Mouse (Mus musculus) myocyte (in vitro differentiated cells): ENCODE results near the gene Blm. TPM values are rescaled to one million over a fixed set of nuclear protein-coding genes. Genes with fewer than 3 reads are reported as not detected.

Source experiments
- H3K27me3 ChIP-seq: one replicate; pipeline ENCODE4 v1.6.1; 2011; ENCODE audit not compliant: control insufficient read depth, insufficient read depth, insufficient read length
- H3K36me3 ChIP-seq: one replicate; pipeline ENCODE4 v1.6.1; 2011; ENCODE audit not compliant: control insufficient read depth, insufficient read depth
- H3K4me2 ChIP-seq: one replicate; pipeline ENCODE4 v1.6.1; 2011; ENCODE audit warnings: low read depth, control low read depth
- H3K4me3 ChIP-seq: one replicate; pipeline ENCODE4 v1.5.1; 2011; ENCODE audit warnings: mild to moderate bottlenecking, control low read depth, moderate library complexity
- H3K79me2 ChIP-seq: one replicate; pipeline ENCODE4 v1.6.1; 2011; ENCODE audit not compliant: control insufficient read depth, insufficient read depth
- H3ac ChIP-seq: one replicate; pipeline ENCODE4 v1.6.1; 2011; ENCODE audit not compliant: control insufficient read depth, insufficient read length
- CEBPB ChIP-seq: IDR thresholded peaks from 2 replicates; pipeline ENCODE4 v1.6.1; 2011; ENCODE audit warnings: mild to moderate bottlenecking, moderate library complexity; ENCODE audit not compliant: poor library complexity, insufficient read depth, severe bottlenecking
- E2F4 ChIP-seq: IDR thresholded peaks from one replicate; pipeline ENCODE4 v1.6.1; 2011; ENCODE audit warnings: mild to moderate bottlenecking, control low read depth, moderate library complexity; ENCODE audit not compliant: insufficient read depth
- MAX ChIP-seq: IDR thresholded peaks from one replicate; pipeline ENCODE4 v1.6.1; 2011; ENCODE audit warnings: low read depth, mild to moderate bottlenecking, control low read depth
- MYOD1 ChIP-seq, 3 experiments: IDR thresholded peaks; one replicate each; pipeline ENCODE4 v1.6.1; 2011; ENCODE audit warnings: control low read depth in 2 of 3, low read depth in 2 of 3, mild to moderate bottlenecking in 2 of 3, moderate library complexity in 1 of 3; ENCODE audit not compliant: insufficient read length in 2 of 3, control insufficient read depth in 1 of 3
- MYOG ChIP-seq, 3 experiments: IDR thresholded peaks; one replicate each; pipeline ENCODE4 v1.6.1; 2011; ENCODE audit warnings: control low read depth in 2 of 3, low read depth in 2 of 3, mild to moderate bottlenecking in 2 of 3; ENCODE audit not compliant: insufficient read length in 2 of 3, control insufficient read depth in 1 of 3, insufficient read depth in 1 of 3
- POLR2A ChIP-seq: IDR thresholded peaks from one replicate; pipeline ENCODE4 v1.6.1; 2011; ENCODE audit warnings: low read depth, mild to moderate bottlenecking, control low read depth, moderate library complexity; ENCODE audit not compliant: insufficient read length
- POLR2AphosphoS2 ChIP-seq: IDR thresholded peaks from one replicate; pipeline ENCODE4 v1.6.1; 2011; ENCODE audit warnings: low read depth, control low read depth; ENCODE audit not compliant: insufficient read length
- REST ChIP-seq: IDR thresholded peaks from one replicate; pipeline ENCODE4 v1.6.1; 2011; ENCODE audit warnings: mild to moderate bottlenecking, control low read depth, moderate library complexity; ENCODE audit not compliant: insufficient read depth, insufficient read length
- SRF ChIP-seq: IDR thresholded peaks from one replicate; pipeline ENCODE4 v1.6.1; 2011; ENCODE audit warnings: low read depth; ENCODE audit not compliant: control insufficient read depth, insufficient read length
- TCF12 ChIP-seq: IDR thresholded peaks from one replicate; pipeline ENCODE4 v1.6.1; 2011; ENCODE audit warnings: mild to moderate bottlenecking, control low read depth; ENCODE audit not compliant: poor library complexity, insufficient read depth, severe bottlenecking
- TCF3 ChIP-seq: IDR thresholded peaks from one replicate; pipeline ENCODE4 v1.6.1; 2011; ENCODE audit warnings: low read depth, control low read depth; ENCODE audit not compliant: insufficient read length
- USF1 ChIP-seq: IDR thresholded peaks from one replicate; pipeline ENCODE4 v1.6.1; 2011; ENCODE audit warnings: low read depth, mild to moderate bottlenecking, control low read depth, moderate library complexity
- polyA plus RNA-seq: library from polyadenylated mRNA; unstranded; fragments of >200 nt; fragmentation: generic; extraction: Trizol; gene quantifications from one replicate; pipeline ENCODE4 v1.2.1, GENCODE M21; 2012; ENCODE audit warnings: missing spikeins

Blm gene
- polyA plus RNA-seq, 1 experiment, result 1.1 TPM

DNA sequence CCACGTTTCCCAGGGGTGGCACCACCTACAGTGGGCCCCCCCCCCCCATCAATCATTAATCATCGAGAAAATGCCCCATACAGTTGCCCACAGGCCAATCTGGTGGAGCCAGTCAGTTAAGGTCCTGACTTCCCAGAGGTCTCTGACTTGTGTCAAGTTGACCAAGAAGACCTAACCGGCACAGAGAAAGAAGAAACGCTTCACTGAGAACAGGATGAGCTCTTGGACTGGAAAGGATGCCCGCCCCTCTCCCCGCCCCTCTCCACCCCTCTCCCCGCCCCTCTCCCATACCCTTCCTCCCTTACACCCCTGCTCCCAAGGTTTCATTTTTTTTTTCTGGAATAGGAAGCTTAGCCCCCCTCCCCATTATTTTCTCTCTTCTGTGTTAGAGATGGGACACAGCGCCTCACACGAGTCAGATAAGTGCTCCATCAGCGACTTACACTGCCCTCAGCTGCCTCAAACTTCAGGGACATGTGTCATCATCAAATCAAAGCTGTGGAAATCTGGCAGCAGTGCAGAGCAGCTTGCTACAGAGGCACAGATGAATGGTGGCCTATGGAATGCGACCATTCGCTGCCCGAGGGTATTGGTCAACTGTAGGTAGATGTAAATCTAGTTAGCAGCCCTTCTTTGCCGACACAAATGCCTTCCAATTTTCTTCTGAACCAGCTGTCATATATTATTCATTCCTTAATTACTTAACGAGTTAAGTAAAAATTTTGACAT lies 95.7 kb downstream of the Blm start:
- no peak for TF ChIP-seq MYOG (IDR thresholded peaks at IDR 0.05; ENCODE audit: control insufficient read depth in 1 of 3, insufficient read depth in 1 of 3, insufficient read length in 2 of 3, low read depth in 2 of 3)
- TF ChIP-seq USF1, result no peak
- no peak for TF ChIP-seq POLR2AphosphoS2
- no peak for TF ChIP-seq TCF3
- TF ChIP-seq MAX, result no peak
- no peak for TF ChIP-seq REST
- no peak for TF ChIP-seq CEBPB
- TF ChIP-seq MYOD1 (IDR thresholded peaks at IDR 0.05; ENCODE audit: control insufficient read depth in 1 of 3, insufficient read length in 2 of 3, low read depth in 2 of 3), result no peak
- TF ChIP-seq POLR2A, result no peak
- no peak for TF ChIP-seq SRF
- no peak for TF ChIP-seq E2F4
- TF ChIP-seq TCF12, result no peak
- Histone ChIP-seq H3K36me3 (no peaks in the 10 kb centered on the region), H3K4me2 (no peak overlapping the region), H3K27me3 (no peaks in the 10 kb centered on the region), H3K79me2 (no peaks in the 10 kb centered on the region), H3K4me3 (no peak overlapping the region), H3ac (no peak overlapping the region)

GRCm38 (mm10) chr7:80436571-80436970 lies 98.3 kb downstream of the Blm start:
- Histone ChIP-seq H3ac (no peak overlapping the region), H3K27me3 (no peaks in the 10 kb centered on the region), H3K4me3 (no peak overlapping the region), H3K4me2 (no peak overlapping the region), H3K79me2 (no peaks in the 10 kb centered on the region), H3K36me3 (no peaks in the 10 kb centered on the region)
- no peak for TF ChIP-seq SRF
- TF ChIP-seq MAX, result no peak
- no peak for TF ChIP-seq E2F4
- TF ChIP-seq USF1, result no peak
- no peak for TF ChIP-seq POLR2A
- no peak for TF ChIP-seq CEBPB
- no peak for TF ChIP-seq TCF12
- TF ChIP-seq POLR2AphosphoS2, result no peak
- no peak for TF ChIP-seq MYOG (IDR thresholded peaks at IDR 0.05; ENCODE audit: control insufficient read depth in 1 of 3, insufficient read depth in 1 of 3, insufficient read length in 2 of 3, low read depth in 2 of 3)
- no peak for TF ChIP-seq TCF3
- no peak for TF ChIP-seq MYOD1 (IDR thresholded peaks at IDR 0.05; ENCODE audit: control insufficient read depth in 1 of 3, insufficient read length in 2 of 3, low read depth in 2 of 3)
- no peak for TF ChIP-seq REST

- TF ChIP-seq E2F4 (no peak), TCF3 (no peak), USF1 (no peak), MYOG (IDR thresholded peaks at IDR 0.05; ENCODE audit: control insufficient read depth in 1 of 3, insufficient read depth in 1 of 3, insufficient read length in 2 of 3, low read depth in 2 of 3) (no peak), SRF (no peak), REST (no peak), TCF12 (no peak), CEBPB (no peak), POLR2AphosphoS2 (no peak), POLR2A (no peak), MAX (no peak), MYOD1 (IDR thresholded peaks at IDR 0.05; ENCODE audit: control insufficient read depth in 1 of 3, insufficient read length in 2 of 3, low read depth in 2 of 3) (no peak)
- Histone ChIP-seq H3K4me3 (no peak overlapping the region), H3ac (no peak overlapping the region)
Observed at GRCm38 (mm10) chr7:80435594-80435993, 99.3 kb downstream of the Blm start.

GRCm38 (mm10) chr7:80429661-80430060 lies 105.3 kb downstream of the Blm start:
- TF ChIP-seq POLR2AphosphoS2 (no peak), TCF12 (no peak), USF1 (no peak), MAX (no peak), TCF3 (no peak), CEBPB (no peak), MYOD1 (IDR thresholded peaks at IDR 0.05; ENCODE audit: control insufficient read depth in 1 of 3, insufficient read length in 2 of 3, low read depth in 2 of 3) (no peak), REST (no peak), SRF (no peak), MYOG (IDR thresholded peaks at IDR 0.05; ENCODE audit: control insufficient read depth in 1 of 3, insufficient read depth in 1 of 3, insufficient read length in 2 of 3, low read depth in 2 of 3) (no peak), E2F4 (no peak), POLR2A (no peak)
- Histone ChIP-seq H3K4me3 (no peak overlapping the region), H3ac (no peak overlapping the region), H3K4me2 (no peak overlapping the region), H3K79me2 (no peaks in the 10 kb centered on the region), H3K27me3 (no peaks in the 10 kb centered on the region), H3K36me3 (no peaks in the 10 kb centered on the region)

More at GRCm38 (mm10) chr7:80435594-80435993, 99.3 kb downstream of the Blm start:
- Histone ChIP-seq H3K27me3 (no peaks in the 10 kb centered on the region), H3K79me2 (no peaks in the 10 kb centered on the region), H3K36me3 (no peaks in the 10 kb centered on the region), H3K4me2 (no peak overlapping the region)
